Mouse (Mus musculus): ENCODE results near the gene Sltm. TPM values are rescaled to one million over a fixed set of nuclear protein-coding genes. Genes with fewer than 3 reads are reported as not detected.
"Not testable (repeated sequence)": the region's sequence is repeated elsewhere in the genome, so short reads cannot be mapped to it uniquely, and the experiment has no call there.

Gene Sltm
- total RNA-seq, 2 experiments from 2014 or later, result 62.0 to 69.6 TPM

DNA sequence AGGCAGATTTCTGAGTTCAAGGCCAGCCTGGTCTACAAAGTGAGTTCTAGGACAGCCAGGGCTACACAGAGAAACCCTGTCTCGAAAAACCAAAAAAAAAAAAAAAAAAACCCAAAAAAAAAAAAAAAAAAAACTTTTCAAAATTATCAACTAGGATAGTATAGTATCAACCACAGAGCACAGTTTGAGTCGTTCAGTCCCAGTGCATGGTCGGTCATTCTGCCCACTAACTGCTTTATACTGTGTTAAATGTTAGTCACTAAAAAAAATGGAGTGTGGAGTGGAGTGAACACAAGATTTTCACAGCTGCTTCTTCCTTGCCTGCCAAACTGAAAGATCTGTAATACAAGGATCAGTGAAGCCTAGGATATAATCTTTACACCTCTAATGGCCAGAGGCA lies 4.0 kb downstream of the Sltm start:
- ATAC-seq (replicated peaks; ENCODE audit: low FRiP score, poor library complexity, severe bottlenecking), result not testable (repeated sequence)

DNA sequence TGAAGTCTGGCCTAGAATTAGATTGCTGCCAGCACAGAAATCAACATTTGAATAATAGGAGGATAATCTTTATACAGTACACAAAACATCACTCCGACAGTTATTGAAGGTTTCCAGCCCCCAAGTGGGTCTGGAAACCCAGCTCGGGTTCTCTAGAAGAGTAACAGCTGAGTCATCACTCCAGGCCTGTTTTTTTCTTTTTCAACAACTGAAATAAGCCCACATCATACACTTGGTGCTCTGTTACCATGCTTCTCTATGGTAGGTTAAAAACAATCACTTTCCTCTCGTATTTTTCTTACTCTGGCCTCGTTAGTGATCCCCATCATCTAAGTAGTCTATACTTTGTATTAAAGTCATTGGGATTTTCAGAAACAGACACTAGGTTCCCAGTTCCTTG lies 5.8 kb downstream of the Sltm start:
- ATAC-seq (replicated peaks; ENCODE audit: low FRiP score, poor library complexity, severe bottlenecking), result no peak

DNA sequence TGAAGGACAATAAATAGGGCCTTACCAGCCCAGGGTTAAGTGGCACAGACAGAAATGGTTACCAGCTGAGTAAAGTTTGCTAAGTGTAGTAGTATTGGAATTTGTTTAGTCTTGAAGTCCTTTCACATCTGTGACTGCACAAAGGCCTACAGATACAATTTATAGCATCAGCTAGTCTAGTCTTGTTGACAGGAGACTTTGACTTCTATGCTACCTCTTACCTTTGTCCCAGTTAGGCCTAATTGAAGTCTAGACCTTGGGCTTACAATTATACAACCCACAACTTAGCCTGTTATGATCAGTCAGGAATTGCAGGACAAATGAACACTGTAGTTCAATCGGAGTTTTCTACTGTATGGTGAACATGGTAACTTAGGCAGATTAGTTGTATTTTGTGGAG lies 9.0 kb downstream of the Sltm start:
- ATAC-seq (replicated peaks; ENCODE audit: low FRiP score, poor library complexity, severe bottlenecking), result no peak

DNA sequence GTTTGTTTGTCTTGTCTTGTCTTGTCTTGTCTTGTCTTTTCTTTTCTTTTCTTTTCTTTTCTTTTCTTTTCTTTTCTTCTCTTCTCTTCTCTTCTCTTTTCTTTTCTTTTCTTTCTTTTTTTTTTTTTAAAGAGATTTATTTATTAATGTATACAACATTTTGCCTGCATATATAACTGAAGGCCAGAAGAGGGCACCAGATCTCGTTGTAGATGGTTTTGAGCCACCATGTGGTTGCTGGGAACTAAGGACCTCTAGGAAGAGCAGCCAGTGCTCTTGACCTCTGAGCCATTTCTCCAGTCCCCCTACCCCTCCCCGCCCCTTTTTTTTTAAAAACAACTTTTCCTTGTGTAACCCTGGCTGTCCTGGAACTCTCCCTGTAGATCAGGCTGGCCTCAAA lies 9.7 kb downstream of the Sltm start:
- ATAC-seq (replicated peaks; ENCODE audit: low FRiP score, poor library complexity, severe bottlenecking), result not testable (repeated sequence)

DNA sequence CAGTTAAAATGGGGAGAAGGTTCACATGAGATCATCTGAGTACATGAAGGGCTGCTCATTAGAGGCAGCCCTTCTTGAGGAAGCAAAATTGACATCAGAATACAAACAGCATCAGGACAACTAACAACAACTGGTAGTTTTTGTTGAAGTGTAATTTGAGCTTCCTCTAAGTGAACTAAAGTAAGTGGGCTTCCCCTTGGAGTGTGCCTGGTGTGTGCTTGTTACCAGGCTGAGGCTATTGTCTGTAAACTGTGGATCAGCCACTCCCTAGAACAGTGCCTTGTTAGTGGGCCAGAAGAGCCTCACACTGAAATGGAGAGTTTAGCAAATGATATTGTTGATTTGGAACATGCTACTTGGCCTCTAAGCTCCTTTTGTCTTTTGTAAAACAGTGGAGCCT lies 12.9 kb downstream of the Sltm start:
- ATAC-seq (replicated peaks; ENCODE audit: low FRiP score, poor library complexity, severe bottlenecking), result no peak

DNA sequence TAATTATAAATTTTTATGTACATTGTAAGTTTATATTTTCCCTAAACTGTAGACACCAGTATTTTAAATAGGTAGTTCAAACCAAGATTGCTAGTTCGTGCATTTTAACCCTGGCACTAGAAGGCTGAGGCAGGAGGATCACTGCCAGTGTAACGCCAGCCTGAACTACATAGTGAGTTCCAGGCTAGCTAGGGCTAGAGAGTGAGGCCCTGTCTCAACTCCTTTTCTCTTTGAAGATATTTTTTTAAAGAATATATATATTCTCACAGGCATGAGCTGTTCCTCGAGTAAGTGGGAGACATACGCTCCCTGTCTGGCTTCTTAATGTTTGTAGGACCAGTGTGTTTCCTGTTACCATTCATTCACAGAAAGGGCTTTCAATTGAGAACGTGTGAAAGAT lies 14.2 kb downstream of the Sltm start:
- ATAC-seq (replicated peaks; ENCODE audit: low FRiP score, poor library complexity, severe bottlenecking), result no peak

DNA sequence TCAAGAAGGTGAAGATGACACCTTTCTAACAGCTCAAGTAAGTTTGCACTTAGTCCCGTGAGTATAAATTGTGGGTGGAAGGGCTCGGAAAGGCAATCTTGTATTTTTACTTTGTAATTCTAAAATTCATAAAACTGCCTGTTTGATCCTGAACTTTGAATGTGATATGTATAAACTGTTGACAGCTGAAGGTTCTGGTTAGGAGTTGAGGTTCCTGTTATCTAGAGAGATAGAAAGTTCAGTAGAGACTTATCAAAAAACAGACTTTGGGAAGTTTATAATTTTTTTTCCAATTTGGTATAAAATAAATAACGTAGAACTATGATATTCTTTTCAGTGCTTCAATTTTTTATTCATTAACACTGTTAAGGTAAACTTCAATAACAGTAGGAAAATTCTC lies 20.3 kb downstream of the Sltm start:
- ATAC-seq (replicated peaks; ENCODE audit: low FRiP score, poor library complexity, severe bottlenecking), result no peak

DNA sequence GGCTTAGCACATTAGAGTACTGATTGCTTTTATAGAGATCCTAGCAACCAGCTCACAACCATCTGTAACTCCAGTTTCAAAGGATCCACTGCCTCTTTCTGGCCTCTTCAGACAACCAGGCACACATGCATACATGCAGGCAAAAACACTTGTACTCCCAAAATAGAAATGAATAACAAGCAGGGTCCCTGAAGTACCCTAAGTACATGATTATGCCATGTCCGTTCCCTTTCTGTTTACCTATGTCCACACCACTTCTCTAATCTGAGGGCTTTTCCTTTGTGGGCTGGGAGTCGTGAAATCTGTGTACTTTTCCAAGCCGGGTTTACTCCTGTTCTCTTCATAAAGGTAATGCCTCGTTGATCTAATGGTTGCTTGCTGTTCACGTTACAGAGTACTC lies 25.1 kb downstream of the Sltm start:
- ATAC-seq (replicated peaks; ENCODE audit: low FRiP score, poor library complexity, severe bottlenecking), result no peak

DNA sequence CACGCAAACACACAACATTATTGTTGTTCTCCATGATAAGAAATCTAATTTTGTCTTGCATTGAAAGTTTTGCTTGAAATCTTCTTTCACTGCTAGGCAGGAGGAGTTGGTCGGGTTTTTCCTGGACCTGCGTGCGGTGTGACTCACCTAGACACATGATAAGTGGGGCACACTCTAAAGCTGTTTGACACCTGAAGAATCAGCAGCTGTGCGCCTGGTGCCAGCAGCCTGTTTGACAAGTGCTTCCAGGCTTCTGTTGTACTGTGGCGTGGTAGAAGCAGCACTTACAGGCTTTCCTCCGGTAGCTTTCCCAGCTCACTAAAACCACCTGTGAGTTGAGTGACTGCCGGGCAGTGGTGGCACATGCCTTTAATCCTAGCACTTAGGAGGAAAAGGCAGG lies 27.8 kb downstream of the Sltm start:
- ATAC-seq (replicated peaks; ENCODE audit: low FRiP score, poor library complexity, severe bottlenecking), result no peak

DNA sequence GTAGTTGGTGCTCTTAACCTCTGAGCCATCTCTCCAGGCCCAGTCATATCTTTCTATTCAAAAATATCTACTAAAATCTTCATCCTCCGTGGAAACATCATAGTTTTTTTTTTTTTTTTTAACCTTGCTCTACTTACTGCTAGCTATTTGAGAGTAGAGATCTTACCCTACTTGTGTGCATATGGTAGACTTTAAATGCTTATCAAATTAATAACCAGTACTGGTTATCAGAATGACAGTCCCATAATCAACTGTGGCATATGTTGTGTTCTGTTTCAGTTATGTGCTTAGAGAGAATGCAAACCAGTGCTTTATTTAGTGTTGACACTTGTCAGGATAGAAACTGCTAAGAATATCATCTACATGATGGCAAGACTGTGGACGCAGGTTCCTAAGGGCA lies 35.6 kb downstream of the Sltm start:
- ATAC-seq (replicated peaks; ENCODE audit: low FRiP score, poor library complexity, severe bottlenecking), result no peak

DNA sequence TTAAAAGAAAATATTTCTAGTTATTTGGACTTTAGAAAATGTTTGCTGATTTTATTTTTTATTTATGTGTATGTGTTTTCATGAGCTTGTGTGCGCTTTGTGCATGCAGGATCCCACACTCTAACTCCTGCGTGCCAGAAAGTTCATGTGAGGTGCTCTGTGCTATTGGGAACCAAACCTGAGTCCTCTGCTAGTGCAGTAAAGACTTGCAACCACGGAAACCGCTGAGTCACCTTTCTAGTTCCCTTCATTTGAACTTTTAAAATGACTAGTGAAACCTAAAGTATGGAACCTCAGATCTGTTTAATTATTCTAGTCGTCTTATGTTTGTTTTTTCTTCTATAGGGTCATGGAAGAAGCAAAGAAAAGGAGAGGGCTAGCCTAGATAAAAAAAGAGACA lies 38.4 kb downstream of the Sltm start:
- no peak for ATAC-seq (replicated peaks; ENCODE audit: low FRiP score, poor library complexity, severe bottlenecking)

DNA sequence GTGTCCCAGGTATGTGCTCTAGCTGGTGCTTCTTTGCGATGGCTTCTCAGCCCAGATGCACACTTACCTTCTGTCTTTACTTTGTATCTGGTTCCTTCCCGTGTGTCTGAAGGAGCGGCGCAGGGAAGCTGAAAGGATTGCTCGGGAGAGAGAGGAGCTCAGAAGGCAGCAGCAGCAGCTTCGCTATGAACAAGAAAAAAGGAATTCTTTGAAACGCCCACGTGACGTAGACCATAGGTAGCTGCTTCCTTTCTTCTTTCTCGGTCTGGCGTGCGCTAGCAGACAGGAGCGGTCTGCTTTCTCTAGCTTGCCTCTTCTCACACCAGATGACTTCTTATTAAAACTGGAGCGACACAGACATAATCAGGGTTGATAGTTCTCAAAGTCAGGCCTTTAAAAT lies 42.1 kb downstream of the Sltm start:
- ATAC-seq (replicated peaks; ENCODE audit: low FRiP score, poor library complexity, severe bottlenecking), result no peak

DNA sequence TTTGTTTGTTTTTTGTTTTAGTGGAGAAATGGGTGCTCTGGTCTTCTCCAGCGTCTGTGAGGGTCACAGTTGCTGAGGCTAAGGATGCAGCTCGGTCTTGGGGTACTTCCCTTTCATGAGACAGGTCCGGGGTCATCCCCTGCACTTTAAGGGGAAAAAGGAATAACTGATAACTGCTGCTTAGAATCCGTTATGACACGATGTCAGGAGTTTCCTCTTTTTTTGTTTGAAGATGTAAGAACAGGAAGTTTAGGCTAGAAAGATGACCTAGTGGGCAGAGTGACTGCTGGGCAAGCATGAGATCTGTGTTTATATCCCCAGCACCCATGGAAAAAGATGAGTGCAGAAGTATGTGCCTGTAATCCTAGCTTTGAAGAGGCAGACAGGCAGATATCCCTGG lies 42.6 kb downstream of the Sltm start:
- no peak for ATAC-seq (replicated peaks; ENCODE audit: low FRiP score, poor library complexity, severe bottlenecking)

DNA sequence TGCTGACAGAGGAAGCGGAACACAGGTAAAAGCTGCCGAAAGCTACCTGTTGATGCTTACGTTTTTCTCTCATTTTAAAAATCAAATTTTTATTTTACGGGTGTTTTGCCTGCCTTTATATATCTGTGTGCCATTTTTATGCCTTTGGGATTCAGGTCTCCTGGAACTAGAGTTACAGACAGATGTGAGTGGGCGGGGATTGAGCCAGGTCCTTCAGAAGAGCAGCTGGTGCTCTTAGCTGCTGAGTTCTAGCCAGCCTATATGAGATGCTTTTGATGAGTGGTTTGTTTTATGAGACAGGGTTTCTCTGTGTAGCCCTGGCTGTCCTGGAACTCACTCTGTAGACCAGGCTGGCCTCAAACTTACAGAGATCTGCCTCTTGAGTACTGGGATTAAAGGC lies 44.6 kb downstream of the Sltm start:
- ATAC-seq (replicated peaks; ENCODE audit: low FRiP score, poor library complexity, severe bottlenecking), result no peak

DNA sequence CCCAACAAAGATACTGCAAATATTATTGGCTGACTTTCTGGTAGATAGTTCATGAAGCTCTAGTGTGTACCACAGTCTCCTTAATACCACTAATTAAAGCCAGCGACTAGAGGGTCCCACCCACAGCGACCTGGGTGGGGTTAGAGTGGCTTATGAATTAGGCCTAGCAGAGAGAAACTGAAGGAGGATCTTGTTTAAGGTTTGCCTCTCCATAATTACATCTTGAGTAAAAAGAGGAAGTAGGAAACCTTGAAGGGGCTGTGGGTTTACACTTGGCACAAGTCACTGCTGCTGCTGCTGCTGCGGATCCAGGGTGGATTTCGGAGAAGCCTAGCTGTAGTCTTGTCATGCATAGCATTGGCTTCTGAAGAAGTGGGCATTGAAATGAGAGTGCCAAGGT lies 48.2 kb downstream of the Sltm start:
- ATAC-seq (replicated peaks; ENCODE audit: low FRiP score, poor library complexity, severe bottlenecking), result no peak

DNA sequence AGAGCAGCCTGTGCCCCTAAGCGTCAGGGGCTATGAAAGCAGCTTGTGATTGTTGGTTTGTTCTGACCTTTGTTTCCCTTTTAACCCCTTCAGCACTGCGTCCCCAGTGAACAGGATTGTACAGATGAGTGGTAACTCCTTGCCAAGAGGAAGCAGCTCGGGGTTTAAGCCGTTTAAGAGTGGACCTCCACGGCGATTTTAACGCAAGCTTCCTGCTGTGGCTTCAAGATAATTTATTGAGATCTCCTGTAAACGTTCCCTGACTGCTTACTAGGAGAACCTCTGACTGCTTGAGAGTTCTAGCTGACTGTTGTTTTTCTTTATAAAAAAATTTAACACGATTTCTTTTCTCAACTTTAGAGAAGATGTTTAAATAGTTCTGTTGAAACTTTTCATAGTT lies 48.9 kb downstream of the Sltm start:
- no peak for ATAC-seq (replicated peaks; ENCODE audit: low FRiP score, poor library complexity, severe bottlenecking)

DNA sequence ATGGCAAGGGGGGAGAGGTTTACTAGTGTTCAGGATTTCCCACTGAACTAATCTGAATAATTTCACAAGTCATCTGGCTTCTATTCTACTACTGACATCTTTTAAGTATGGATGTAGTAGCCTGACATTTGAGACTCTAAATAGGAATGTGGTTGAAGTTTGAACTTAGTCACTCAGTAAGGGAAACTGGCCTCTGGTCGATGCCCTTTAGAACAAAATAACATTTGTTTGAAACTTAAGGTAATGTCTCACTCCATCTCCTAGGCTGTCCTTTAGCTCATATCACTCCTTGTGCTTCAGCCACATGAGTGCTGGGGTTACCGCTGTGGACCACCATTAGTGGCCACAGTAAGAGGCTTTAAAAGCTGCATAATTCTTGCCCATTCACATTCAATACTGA lies 55.7 kb downstream of the Sltm start:
- ATAC-seq (replicated peaks; ENCODE audit: low FRiP score, poor library complexity, severe bottlenecking), result no peak

DNA sequence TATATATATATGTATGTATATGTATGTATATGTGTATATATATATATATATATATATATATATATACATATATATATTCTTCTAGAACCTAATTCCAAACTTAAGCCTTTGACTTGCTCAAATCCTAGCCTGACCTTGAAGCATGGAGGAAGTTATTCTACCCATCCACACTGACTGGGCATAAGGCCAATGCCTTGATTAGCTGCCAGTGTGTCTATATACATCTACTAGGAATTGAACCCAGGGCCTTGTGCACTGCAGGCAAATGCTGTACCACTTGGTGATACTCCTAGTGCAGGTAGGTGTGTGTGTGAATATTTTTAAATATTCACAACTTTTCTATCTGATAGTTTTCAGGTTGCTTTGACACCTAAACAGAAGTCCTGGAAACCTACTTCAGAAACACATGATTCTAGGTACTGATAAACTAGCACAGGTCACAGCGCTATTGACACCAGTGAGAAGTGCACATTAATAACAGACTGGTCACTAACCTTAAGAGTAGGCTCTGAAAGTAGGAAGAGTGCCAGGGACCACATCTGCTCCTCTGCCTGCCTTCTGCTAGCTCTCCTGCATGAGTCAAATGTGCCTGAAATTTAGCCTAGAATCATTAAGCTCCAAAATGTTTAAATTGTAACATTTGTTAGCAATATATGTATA lies 59.8 kb downstream of the Sltm start:
- ATAC-seq (replicated peaks; ENCODE audit: low FRiP score, poor library complexity, severe bottlenecking), result no peak

DNA sequence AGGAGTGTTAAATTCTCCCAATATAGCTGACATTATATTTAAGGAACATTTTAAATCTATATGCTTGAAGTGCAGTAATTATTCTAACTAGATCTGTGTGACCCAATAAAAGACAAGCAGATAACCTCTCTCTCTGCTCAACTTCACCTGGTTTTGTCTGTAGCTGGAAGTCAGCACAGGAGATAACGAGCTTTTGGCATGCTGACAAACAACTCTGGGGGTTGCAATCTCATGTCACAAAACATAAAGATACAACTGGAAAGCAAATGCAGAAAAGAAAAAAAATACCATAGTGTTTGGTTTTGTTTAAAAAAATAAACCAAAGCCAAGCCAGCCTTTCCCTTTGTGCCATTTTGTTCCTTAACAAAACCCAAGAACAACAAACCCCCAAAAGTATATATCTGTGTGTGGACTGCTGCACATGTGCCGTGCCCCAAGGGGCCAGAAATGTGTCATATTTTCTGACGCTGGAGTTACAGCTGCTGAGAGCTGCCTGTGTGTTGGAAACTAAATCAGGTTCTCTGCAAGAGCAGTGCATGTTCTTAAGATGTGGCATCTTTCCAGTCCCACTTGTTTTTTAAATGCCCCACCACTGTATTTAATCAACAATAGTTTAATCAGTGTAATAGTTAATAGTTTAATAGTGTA lies 68.6 kb downstream of the Sltm start:
- no peak for ATAC-seq (replicated peaks; ENCODE audit: low FRiP score, poor library complexity, severe bottlenecking)

DNA sequence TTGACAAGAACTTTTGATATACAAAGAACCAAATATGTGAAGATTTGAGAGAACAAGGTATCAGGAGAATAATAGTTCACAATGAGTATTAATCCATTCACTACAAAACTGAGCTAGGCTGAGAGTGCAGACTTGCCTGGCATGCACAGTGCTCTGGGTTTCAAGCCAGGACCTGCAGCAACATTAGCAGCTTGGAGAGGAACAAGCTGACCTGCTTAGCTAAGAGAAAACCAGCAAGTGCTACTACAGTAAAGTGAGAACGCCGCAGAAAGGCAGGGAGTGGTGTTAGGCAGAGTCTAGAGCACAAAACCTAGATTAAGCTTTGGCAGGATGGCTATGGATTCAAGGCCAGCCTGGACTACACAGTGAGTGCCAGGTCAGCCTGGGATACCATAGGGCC lies 87.2 kb downstream of the Sltm start:
- no peak for ATAC-seq (replicated peaks; ENCODE audit: low FRiP score, poor library complexity, severe bottlenecking)

DNA sequence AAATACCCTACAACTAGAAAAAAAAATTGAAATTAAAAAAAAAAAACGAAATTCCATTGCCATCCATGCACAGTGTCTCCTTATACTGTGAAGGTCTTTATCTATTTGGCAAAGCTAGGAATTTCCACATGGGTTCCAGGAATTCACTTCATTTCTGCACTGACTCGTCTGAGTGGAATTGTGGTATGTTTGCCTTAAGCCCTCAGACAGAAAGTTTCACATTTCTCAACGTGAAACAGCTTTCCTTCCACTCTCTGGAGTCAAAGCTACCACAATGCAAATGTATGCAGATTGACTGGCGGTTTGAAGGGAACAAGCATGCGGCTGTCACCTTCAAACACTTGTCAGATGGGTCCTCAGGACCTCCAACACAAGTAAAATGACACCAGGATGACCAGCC lies 89.1 kb downstream of the Sltm start:
- no peak for ATAC-seq (replicated peaks; ENCODE audit: low FRiP score, poor library complexity, severe bottlenecking)

DNA sequence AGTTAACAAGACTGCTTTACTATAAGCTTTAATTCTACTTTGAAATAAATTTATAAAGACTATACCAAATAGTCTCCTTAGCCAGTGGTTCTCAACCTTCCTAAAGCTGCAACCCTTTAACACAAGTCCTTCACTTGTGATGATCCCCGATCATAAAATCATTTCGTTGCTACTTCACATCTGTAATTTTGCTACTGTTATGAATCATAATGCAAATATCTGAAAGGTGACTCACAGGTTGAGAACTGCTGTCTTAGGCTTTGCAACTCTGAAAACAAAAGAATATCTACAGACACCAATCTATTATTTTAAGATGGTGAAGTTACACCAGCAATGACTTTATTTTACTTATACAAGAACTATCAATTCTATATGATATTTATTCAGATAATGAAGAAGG lies 94.2 kb downstream of the Sltm start:
- no peak for ATAC-seq (replicated peaks; ENCODE audit: low FRiP score, poor library complexity, severe bottlenecking)

All from erythroid progenitor cell, adult 5-6 weeks (primary cell).